Mouse (Mus musculus) small intestine, adult 2 months (tissue): Measurements from ENCODE around the gene Mrpl58.

ENCODE experiments used
- CTCF ChIP-seq: fragments of 200-500 bp; IDR thresholded peaks from 2 replicates; pipeline ENCODE4 v1.5.1; 2012; ENCODE audit warnings: low read depth, mild to moderate bottlenecking, control low read depth, inconsistent platforms, low read length, moderate library complexity, mixed read lengths; ENCODE audit not compliant: insufficient replicate concordance, insufficient read length; ENCODE audit errors: extremely low read depth
- POLR2A ChIP-seq: fragments of 200-500 bp; IDR thresholded peaks from 2 replicates; pipeline ENCODE4 v1.6.1; 2012; ENCODE audit warnings: low read depth, mild to moderate bottlenecking, control low read depth, inconsistent platforms, low read length, moderate library complexity

DNA sequence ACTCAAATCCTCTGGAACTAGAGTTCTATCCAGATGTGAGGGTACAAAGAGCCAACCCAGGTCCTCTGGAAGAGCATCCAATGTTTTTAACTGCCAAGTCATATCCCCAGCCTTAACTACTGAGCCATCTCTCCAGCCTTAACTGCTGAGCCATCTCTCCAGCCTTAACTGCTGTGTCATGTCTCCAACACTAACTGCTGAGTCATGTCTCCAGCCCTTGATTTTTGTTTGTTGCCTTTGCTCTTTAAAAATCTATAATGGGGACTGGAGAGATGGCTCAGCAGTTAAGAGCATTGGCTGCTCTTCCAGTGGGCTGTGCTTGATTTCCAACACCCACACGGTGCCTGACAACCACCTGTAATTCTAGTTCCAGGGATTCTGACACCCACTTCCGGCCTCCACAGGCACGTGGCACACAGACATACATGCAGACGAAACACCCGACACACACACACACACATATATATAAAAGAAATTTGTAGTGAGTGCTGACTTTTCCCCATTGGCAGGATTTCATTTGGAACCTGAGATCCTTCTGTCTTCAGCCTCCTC lies 34.1 kb downstream of the Mrpl58 start:
- TF ChIP-seq CTCF (no peak), POLR2A (no peak)
